Mouse (Mus musculus) hindbrain, postnatal 0 days (tissue): Measurements from ENCODE around the gene Atf1. TPM values are rescaled to one million over a fixed set of nuclear protein-coding genes. Genes with fewer than 3 reads are reported as not detected.
"Not testable (repeated sequence)": the region's sequence is repeated elsewhere in the genome, so short reads cannot be mapped to it uniquely, and the experiment has no call there.

Experiments
- ATAC-seq: fragments of 200-750 bp; cut with Nextera tagmentation; 2 replicates; pipeline ENCODE4 v1.8.0; 2017; ENCODE audit warnings: mild to moderate bottlenecking, moderate TSS enrichment, moderate library complexity
- DNase-seq: peaks from one replicate; pipeline ENCODE4 v3.0.0-alpha.2; 2015; ENCODE audit warnings: low spot score
- H3K27ac ChIP-seq: fragments of 300-500 bp; sonication (generic); 2 replicates; pipeline ENCODE4 v1.5.1; 2014; ENCODE audit warnings: mild to moderate bottlenecking
- H3K27me3 ChIP-seq: fragments of 300-500 bp; sonication (generic); 2 replicates; pipeline ENCODE4 v1.6.1; 2014; ENCODE audit warnings: low read length, mixed read lengths; ENCODE audit not compliant: insufficient read depth
- H3K36me3 ChIP-seq: fragments of 300-500 bp; sonication (generic); 2 replicates; pipeline ENCODE4 v1.6.1; 2014; ENCODE audit warnings: low read length, mixed read lengths; ENCODE audit not compliant: insufficient read depth
- H3K4me1 ChIP-seq: fragments of 300-500 bp; sonication (generic); 2 replicates; pipeline ENCODE4 v1.6.1; 2014; ENCODE audit warnings: antibody characterized with exemption, low read length, mixed read lengths; ENCODE audit not compliant: insufficient read depth
- H3K4me2 ChIP-seq: fragments of 300-500 bp; sonication (generic); 2 replicates; pipeline ENCODE4 v1.6.1; 2014; ENCODE audit warnings: low read depth, mild to moderate bottlenecking, low read length, moderate library complexity, mixed read lengths
- H3K4me3 ChIP-seq: fragments of 300-500 bp; sonication (generic); 2 replicates; pipeline ENCODE4 v1.5.1; 2014; ENCODE audit warnings: low read length
- H3K9ac ChIP-seq: fragments of 300-500 bp; sonication (generic); replicated peaks from 2 replicates; pipeline ENCODE4 v1.6.1; 2014; ENCODE audit warnings: mild to moderate bottlenecking, low read length, moderate library complexity, mixed read lengths
- H3K9me3 ChIP-seq: fragments of 300-500 bp; sonication (generic); 2 replicates; pipeline ENCODE4 v1.6.1; 2016; ENCODE audit warnings: low read length, mixed read lengths
- CTCF ChIP-seq: IDR thresholded peaks from 2 replicates; pipeline ENCODE4 v1.5.1; 2016; ENCODE audit warnings: antibody characterized with exemption, control low read depth, low read depth
- WGBS: fragments of 180-500 bp; shearing (Covaris S2); extraction: QIAGEN DNeasy Blood & Tissue Kit; methylation state at CpG from one replicate; pipeline ENCODE4 v1.1.7; 2014; 5-methylcytosine and 5-hydroxymethylcytosine counted together
- polyA plus RNA-seq: library from polyadenylated mRNA; unstranded; fragments of >200 nt; fragmentation: Nextera tagmentation; extraction: Ambion mirVana; gene quantifications from 2 replicates; pipeline ENCODE4 v1.2.1, GENCODE M21; 2015
- total RNA-seq: library from RNA; depleted of rRNA; stranded (reverse); fragments of >200 nt; gene quantifications from 2 replicates; pipeline ENCODE4 v1.2.3, GENCODE M21; 2014

The Atf1 gene
- total and polyA plus RNA-seq, 2 experiments from 2014 or later = 5.9 to 11.7 TPM

- Histone ChIP-seq H3K9me3 (no peaks in the 10 kb centered on the region), H3K4me1 (no peaks in the 10 kb centered on the region), H3K4me3 (no peak overlapping the region), H3K27ac (no peak overlapping the region), H3K36me3 (peaks cover 32% of the 10 kb centered on the region), H3K9ac (no peak overlapping the region), H3K4me2 (no peak overlapping the region), H3K27me3 (no peaks in the 10 kb centered on the region)
- DNase-seq (no peak), ATAC-seq (no peak)
- no peak for TF ChIP-seq CTCF
- WGBS = 94% methylated on average over 7 of the region's 7 CpGs
Observed at GRCm38 (mm10) chr15:100258646-100259425, 31.2 kb downstream of the Atf1 start.

- not testable (repeated sequence) for H3K9ac ChIP-seq, H3K9me3 ChIP-seq, H3K4me1 ChIP-seq, ATAC-seq, H3K27ac ChIP-seq, DNase-seq, H3K4me2 ChIP-seq, H3K27me3 ChIP-seq, H3K4me3 ChIP-seq
- peaks cover 17% of the 10 kb centered on the region for H3K36me3 ChIP-seq
- 89% methylated on average over 5 of the region's 7 CpGs for WGBS
Observed at GRCm38 (mm10) chr15:100260351-100260750, 32.7 kb downstream of the Atf1 start.

- ATAC-seq (no peak; the same call in 1 of the 2 replicates), DNase-seq (peak; percentile 71)
- Histone ChIP-seq H3K9me3 (no peaks in the 10 kb centered on the region), H3K4me1 (no peaks in the 10 kb centered on the region), H3K27ac (no peak overlapping the region), H3K27me3 (no peaks in the 10 kb centered on the region), H3K4me3 (no peak overlapping the region), H3K4me2 (no peak overlapping the region), H3K36me3 (peaks cover 5% of the 10 kb centered on the region), H3K9ac (no peak overlapping the region)
- TF ChIP-seq CTCF = peak; percentile 67
- 17% methylated on average over 4 of the region's 4 CpGs for WGBS
Observed at GRCm38 (mm10) chr15:100263246-100263905, 35.8 kb downstream of the Atf1 start.

GRCm38 (mm10) chr15:100265586-100266325, 38.1 kb downstream of the Atf1 start:
- Histone ChIP-seq H3K27ac (no peak overlapping the region), H3K4me3 (no peak overlapping the region), H3K36me3 (no peaks in the 10 kb centered on the region; the same call in 1 of the 2 replicates), H3K9ac (no peak overlapping the region), H3K4me2 (no peak overlapping the region), H3K9me3 (no peaks in the 10 kb centered on the region), H3K27me3 (no peaks in the 10 kb centered on the region), H3K4me1 (no peaks in the 10 kb centered on the region)
- no peak for TF ChIP-seq CTCF
- ATAC-seq = no peak
- DNase-seq = no peak
- 76% methylated on average over 4 of the region's 5 CpGs for whole genome bisulfite sequencing

GRCm38 (mm10) chr15:100268916-100269315, 41.3 kb downstream of the Atf1 start:
- Histone ChIP-seq H3K27ac (no peak overlapping the region), H3K9me3 (no peaks in the 10 kb centered on the region), H3K9ac (no peak overlapping the region), H3K27me3 (no peaks in the 10 kb centered on the region), H3K4me3 (no peak overlapping the region), H3K4me2 (no peak overlapping the region), H3K4me1 (no peaks in the 10 kb centered on the region), H3K36me3 (no peaks in the 10 kb centered on the region)
- TF ChIP-seq CTCF = no peak
- WGBS = 76% methylated on average over 2 of the region's 2 CpGs
- DNase-seq (no peak), ATAC-seq (no peak)

GRCm38 (mm10) chr15:100269776-100270175, 42.2 kb downstream of the Atf1 start:
- no peaks in the 10 kb centered on the region for H3K4me1 ChIP-seq
- no peak for DNase-seq
- no peak overlapping the region for H3K27ac ChIP-seq
- H3K4me3 ChIP-seq = no peak overlapping the region
- H3K4me2 ChIP-seq = no peak overlapping the region
- H3K36me3 ChIP-seq = no peaks in the 10 kb centered on the region
- no peaks in the 10 kb centered on the region for H3K27me3 ChIP-seq
- ATAC-seq = no peak
- TF ChIP-seq CTCF = no peak
- H3K9ac ChIP-seq = no peak overlapping the region
- 15% methylated on average over 9 of the region's 9 CpGs for WGBS
- H3K9me3 ChIP-seq = no peaks in the 10 kb centered on the region

GRCm38 (mm10) chr15:100270609-100271008, 43.0 kb downstream of the Atf1 start:
- not testable (repeated sequence) for H3K27ac ChIP-seq, DNase-seq, H3K9me3 ChIP-seq, H3K4me2 ChIP-seq, H3K36me3 ChIP-seq, H3K27me3 ChIP-seq, H3K9ac ChIP-seq, ATAC-seq, H3K4me1 ChIP-seq, H3K4me3 ChIP-seq
- WGBS = 30% methylated on average over 7 of the region's 7 CpGs
